Mouse (Mus musculus): ENCODE measurements at regions not wholly inside any gene's neighbourhood (a gene's known extent, or its start where the extent isn't known, plus 50 kb on each side); places are given as distances from the start of the nearest gene placed in this dataset.

- DNase-seq, result no peak
Measured at GRCm38 (mm10) chr15:67729492-67729891, 1228.8 kb upstream of the Lrrc6 start.

GRCm38 (mm10) chr15:67725239-67725638, 1224.5 kb upstream of the Lrrc6 start:
- DNase-seq, result no peak

- no peak for DNase-seq
Measured at GRCm38 (mm10) chr15:67714203-67714602, 1213.5 kb upstream of the Lrrc6 start.

DNA sequence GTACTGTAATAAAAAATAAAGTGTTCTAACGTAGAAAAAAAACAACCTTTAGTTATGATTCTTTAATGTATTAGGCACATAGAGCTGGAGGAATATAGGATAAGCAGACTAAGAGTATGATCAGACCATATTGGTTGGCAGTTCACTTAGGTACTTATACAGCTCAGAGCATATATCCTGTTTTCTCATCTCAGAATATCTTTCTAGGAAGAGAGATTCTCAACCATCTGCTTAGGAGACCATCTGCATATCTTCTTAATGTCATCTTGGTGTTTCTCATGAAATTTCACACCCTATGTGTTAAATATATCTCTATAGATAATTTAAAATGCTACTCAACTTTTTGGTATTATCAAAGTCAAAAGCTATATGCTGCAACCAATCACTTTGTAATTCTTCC, 1185.4 kb upstream of the Lrrc6 start:
- no peak for DNase-seq

GRCm38 (mm10) chr15:67673276-67673675, 1172.6 kb upstream of the Lrrc6 start:
- no peak for DNase-seq

- DNase-seq, result peak; percentile 34 to 46
Measured at GRCm38 (mm10) chr15:67636155-67636554, 1135.4 kb upstream of the Lrrc6 start.

DNA sequence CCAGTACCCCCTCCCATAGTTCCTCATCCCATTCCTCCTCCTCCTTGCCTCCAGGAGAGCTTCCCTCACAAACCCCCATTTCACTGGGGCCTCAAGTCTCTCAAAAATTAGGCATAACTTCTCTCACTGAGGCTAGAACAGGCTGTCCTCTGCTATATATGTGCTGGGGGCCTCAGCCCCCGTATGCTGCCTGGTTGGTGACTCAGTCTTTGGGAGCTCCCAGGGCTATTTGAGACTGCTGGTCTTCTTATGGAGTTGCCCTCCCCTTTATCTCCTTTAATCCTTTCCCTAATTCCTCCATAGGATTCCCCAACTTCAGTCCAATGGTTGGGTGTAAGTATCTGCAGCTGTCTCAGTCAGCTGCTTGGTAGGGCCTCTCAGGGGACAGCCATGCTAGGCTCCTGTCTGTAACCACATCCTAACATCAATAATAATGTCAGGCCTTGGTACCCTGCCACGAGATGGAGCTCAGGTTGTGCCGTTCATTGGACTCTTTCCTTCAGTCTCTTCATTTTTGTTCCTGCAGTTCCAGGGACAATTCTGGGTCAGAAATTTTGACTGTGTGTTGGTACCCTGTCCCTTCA, 1126.1 kb upstream of the Lrrc6 start:
- DNase-seq, result no peak

- no peak for DNase-seq
Measured at GRCm38 (mm10) chr15:67611896-67612295, 1111.2 kb upstream of the Lrrc6 start.

DNA sequence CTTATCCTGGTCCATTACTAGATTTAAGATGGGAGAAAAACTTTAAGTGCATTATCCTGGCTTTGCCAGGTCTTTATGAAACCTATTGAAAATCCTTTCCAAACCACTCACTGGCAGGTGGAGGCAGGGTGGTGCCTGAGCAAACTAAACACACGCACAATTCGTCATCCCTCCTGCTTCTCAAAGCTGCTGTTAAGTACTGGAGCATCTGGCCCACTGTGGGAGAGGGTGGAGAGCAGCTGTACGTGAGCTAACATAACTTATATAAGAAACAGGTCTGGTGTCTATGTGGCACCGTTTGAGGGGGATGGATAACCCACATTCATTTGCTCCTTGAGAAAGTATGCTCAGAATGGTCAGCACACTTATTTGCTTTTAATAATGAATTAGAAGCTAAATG, 1097.7 kb upstream of the Lrrc6 start:
- no peak for DNase-seq

- DNase-seq, result no peak
Measured at GRCm38 (mm10) chr15:67576581-67576980, 1075.9 kb upstream of the Lrrc6 start.

GRCm38 (mm10) chr15:67571614-67572013, 1070.9 kb upstream of the Lrrc6 start:
- no peak for DNase-seq

DNA sequence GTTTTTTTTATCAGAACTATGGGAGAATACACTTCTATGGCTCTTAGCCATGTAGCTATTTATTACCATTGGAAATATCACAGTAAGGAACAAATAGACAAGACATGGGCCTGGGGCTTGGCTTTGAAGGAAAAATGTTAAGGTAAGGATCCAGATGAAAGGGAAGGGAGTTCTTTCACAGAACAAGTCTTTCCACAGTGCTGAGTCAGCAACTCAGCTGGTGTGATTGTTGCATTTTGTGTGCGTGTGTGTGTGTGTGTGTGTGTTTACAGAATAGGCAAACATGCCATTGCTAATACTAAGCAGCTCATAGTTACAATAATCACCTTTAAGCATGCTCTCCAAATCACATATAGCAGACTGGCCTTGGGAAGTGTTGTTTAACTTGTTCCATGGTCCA, 1056.6 kb upstream of the Lrrc6 start:
- DNase-seq, result no peak

- DNase-seq, result no peak
Measured at GRCm38 (mm10) chr15:67551911-67552310, 1051.2 kb upstream of the Lrrc6 start.

- no peak for DNase-seq
Measured at GRCm38 (mm10) chr15:67546896-67547400, 1046.2 kb upstream of the Lrrc6 start.

DNA sequence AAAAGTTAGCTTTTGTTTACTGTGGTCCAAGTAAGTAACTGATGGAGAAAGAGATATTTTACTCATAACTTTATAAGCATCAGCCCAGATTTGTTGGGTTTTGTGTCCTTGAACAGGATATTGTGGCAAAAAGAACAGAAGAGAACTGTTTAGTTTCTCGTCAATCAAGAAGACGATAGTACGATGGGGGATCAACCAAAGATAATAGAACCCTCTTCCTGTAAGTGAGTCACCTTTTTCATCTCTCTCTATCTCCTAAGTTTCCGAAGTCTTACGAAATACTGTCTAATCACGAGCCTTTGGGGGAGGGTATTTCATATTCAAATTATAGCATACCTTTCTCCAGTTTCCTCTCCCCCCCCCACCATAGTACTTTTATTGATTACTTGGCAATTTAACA, 1045.0 kb upstream of the Lrrc6 start:
- DNase-seq, result no peak

GRCm38 (mm10) chr15:67513722-67514121, 1013.0 kb upstream of the Lrrc6 start:
- DNase-seq, result no peak

GRCm38 (mm10) chr15:67495001-67495658, 994.4 kb upstream of the Lrrc6 start:
- no peak for DNase-seq

- DNase-seq, result peak; percentile 8 to 9
Measured at GRCm38 (mm10) chr15:67481733-67482132, 981.0 kb upstream of the Lrrc6 start.

GRCm38 (mm10) chr15:67474325-67474724, 973.6 kb upstream of the Lrrc6 start:
- DNase-seq, result no peak

GRCm38 (mm10) chr15:67472979-67473378, 972.3 kb upstream of the Lrrc6 start:
- no peak for DNase-seq

- DNase-seq, result no peak
Measured at GRCm38 (mm10) chr15:67471283-67471682, 970.6 kb upstream of the Lrrc6 start.

DNA sequence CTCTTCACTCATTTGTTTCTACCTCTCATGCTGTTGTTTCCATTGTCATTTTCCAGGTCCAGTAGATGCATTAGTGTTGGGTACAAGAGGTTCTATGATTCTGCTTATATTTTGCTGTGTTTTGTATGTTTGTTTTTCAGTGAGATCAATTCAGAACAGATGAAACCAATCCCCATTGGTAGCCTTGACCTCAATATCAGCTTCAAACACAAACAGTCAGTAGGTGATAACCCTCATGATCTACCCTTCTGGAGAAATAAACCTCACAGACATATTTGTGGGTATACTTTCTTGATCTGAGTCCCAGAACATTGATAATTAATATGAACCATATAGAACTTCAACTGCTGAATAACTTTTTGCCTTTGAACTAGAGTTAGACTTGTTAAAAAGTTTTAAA, 969.3 kb upstream of the Lrrc6 start:
- no peak for DNase-seq

DNA sequence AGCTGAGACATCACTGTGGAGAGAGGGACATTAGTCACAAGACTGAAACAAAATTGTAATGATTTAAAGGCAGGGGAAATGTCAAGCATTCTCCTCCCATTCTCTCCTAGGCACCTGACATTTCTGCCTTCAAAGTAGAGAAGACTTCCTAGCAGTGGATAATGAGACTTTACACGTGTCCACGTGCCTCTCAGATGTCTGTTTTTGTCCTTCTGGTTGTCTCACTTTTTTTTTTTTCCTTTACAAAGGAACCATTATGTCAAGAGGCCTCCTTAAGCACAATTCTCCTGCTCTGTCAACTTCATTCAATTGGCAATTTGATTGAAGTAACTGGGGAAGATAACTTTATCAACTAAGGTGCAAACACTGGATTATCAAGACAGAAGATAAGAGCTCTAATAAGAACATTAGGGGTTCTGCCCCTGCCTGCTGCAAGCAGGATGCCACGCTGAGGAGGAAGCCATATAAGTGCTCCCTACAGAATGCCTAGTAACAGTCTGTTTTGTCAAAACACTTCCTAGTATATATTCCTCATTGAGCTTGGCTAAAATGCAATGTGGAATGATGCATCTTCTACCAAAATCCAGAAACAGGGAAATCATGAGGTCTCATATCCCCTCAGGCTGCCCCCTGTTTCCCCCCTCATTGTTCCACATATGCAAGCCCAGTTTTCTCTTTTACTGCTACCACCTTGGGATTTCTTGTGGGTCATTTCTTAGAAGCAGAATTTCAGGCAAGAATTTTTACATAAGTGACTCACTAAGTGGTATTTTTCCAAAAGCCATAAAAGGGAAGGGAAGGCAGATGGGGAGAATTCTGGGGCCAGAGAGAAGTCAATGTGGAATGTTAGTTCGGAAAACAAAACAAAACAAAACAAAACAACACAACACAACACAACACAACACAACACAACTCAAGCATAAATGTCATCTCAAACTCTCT, 967.0 kb upstream of the Lrrc6 start:
- no peak for DNase-seq

DNA sequence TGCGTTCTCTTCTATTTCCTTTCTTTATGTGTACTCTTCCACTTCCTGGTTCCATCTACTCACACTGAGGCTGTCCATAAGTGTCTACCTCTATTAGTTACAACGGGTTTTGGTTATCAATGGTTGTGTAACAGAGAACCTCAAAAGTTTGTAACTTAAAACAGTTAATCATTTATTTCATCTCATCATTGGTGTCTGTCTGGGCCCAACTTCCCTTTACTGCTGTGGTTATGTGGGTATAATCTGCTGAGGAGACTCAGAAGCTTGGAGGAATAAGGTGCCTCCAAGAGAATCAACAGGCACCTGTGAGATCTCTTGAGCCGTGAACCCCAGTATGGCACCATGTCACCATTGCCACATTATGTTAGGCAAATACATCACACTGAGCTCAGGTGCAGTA, 962.2 kb upstream of the Lrrc6 start:
- no peak for DNase-seq

Measured in lung, adult 18-20 months (tissue).